Mouse (Mus musculus) embryonic facial prominence, embryonic 11.5 days (tissue): Measurements from ENCODE around the gene Slc9a8. TPM values are rescaled to one million over a fixed set of nuclear protein-coding genes. Genes with fewer than 3 reads are reported as not detected.

Source experiments
- ATAC-seq: fragments of 200-750 bp; cut with Nextera tagmentation; replicated peaks from 2 replicates; pipeline ENCODE4 v1.8.0; 2017; ENCODE audit warnings: low read depth; ENCODE audit not compliant: insufficient number of reproducible peaks, low FRiP score, low TSS enrichment
- DNase-seq: peaks from one replicate; pipeline ENCODE4 v3.0.0-alpha.2; 2015; ENCODE audit warnings: low spot score
- H3K27ac ChIP-seq: fragments of 300-500 bp; sonication (generic); replicated peaks from 2 replicates; pipeline ENCODE4 v1.5.1; 2014; ENCODE audit warnings: mild to moderate bottlenecking, low read depth, low read length, control low read depth
- H3K27me3 ChIP-seq: fragments of 300-500 bp; sonication (generic); 2 replicates; pipeline ENCODE4 v1.6.1; 2014; ENCODE audit warnings: mild to moderate bottlenecking, low read length, moderate library complexity, mixed read lengths; ENCODE audit not compliant: control insufficient read depth, insufficient read depth
- H3K36me3 ChIP-seq: fragments of 300-500 bp; sonication (generic); replicated peaks from 2 replicates; pipeline ENCODE4 v1.6.1; 2014; ENCODE audit warnings: low read depth, mild to moderate bottlenecking, low read length, moderate library complexity, mixed read lengths; ENCODE audit not compliant: control insufficient read depth, insufficient read depth
- H3K4me1 ChIP-seq: fragments of 300-500 bp; sonication (generic); 2 replicates; pipeline ENCODE4 v1.6.1; 2014; ENCODE audit warnings: low read length, mixed read lengths; ENCODE audit not compliant: control insufficient read depth, insufficient read depth
- H3K4me2 ChIP-seq: fragments of 300-500 bp; sonication (generic); 2 replicates; pipeline ENCODE4 v1.6.1; 2014; ENCODE audit warnings: low read depth, mild to moderate bottlenecking, control low read depth, low read length, moderate library complexity
- H3K4me3 ChIP-seq: fragments of 300-500 bp; sonication (generic); 2 replicates; pipeline ENCODE4 v1.5.1; 2014; ENCODE audit warnings: low read depth, low read length, control low read depth
- H3K9ac ChIP-seq: fragments of 300-500 bp; sonication (generic); replicated peaks from 2 replicates; pipeline ENCODE4 v1.6.1; 2014; ENCODE audit warnings: mild to moderate bottlenecking, control low read depth, low read length
- H3K9me3 ChIP-seq: fragments of 300-500 bp; sonication (generic); replicated peaks from 2 replicates; pipeline ENCODE4 v1.6.1; 2016; ENCODE audit warnings: mild to moderate bottlenecking, low read length, inconsistent platforms, mixed read lengths; ENCODE audit not compliant: control insufficient read depth
- WGBS: fragments of 180-500 bp; shearing (Covaris S2); extraction: QIAGEN DNeasy Blood & Tissue Kit; methylation state at CpG from one replicate; pipeline ENCODE4 v1.1.7; 2014; 5-methylcytosine and 5-hydroxymethylcytosine counted together
- polyA plus RNA-seq: library from polyadenylated mRNA; unstranded; fragments of >200 nt; fragmentation: Nextera tagmentation; extraction: Ambion mirVana; gene quantifications from 2 replicates; pipeline ENCODE4 v1.2.1, GENCODE M21; 2014

Slc9a8 gene
- polyA plus RNA-seq, 1 experiment from 2014 or later, result 13.5 TPM

DNA sequence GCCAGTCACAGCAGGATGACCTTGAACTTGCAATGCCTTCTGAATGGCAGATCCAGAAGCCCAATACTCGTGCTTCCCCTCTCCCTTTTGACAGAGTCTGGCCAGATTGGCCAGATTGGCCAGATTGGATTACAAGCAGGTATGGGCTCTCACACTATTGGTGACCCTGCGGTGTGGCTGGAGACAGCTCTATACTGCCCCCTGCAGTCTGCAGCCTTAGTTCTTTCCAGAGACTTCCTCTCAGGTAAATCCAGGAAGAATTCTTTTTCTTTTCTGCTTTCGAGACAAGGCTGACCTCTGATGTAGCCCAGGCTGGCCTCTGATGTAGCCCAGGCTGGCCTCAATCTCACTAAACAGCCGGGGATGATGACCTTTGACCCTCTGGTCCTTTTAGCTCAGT, 3.8 kb upstream of the Slc9a8 start:
- WGBS, result 41% methylated on average over 4 of the region's 4 CpGs
- ATAC-seq, result no peak
- no peaks in the 10 kb centered on the region for H3K27me3 ChIP-seq
- no peaks in the 10 kb centered on the region for H3K36me3 ChIP-seq
- H3K9ac ChIP-seq, result no peak overlapping the region
- no peaks in the 10 kb centered on the region for H3K9me3 ChIP-seq
- H3K4me3 ChIP-seq, result no peak overlapping the region
- no peaks in the 10 kb centered on the region; the same call in 1 of the 2 replicates for H3K4me1 ChIP-seq
- DNase-seq, result peak; percentile 76
- H3K4me2 ChIP-seq, result no peak overlapping the region
- no peak overlapping the region for H3K27ac ChIP-seq

DNA sequence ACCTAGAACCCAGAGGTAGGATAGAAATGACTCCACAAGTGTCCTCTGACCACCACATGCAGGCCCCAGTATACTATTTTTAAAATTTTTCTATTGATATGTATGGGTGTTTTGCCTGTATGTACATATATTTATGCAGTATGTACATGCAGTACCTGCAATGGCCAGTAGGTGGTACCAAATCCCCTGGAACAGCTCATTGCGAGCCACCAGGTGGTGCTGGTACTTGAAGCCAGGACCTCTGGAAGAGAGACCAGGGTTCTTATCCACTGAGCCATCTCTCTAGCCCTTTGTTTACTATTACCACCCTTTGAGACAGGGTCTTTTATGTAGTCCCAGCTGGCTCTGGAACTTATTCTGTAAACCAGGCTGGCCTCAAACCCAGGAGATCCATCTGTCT, 2.3 kb upstream of the Slc9a8 start:
- ATAC-seq (no peak), DNase-seq (peak; percentile 84)
- H3K4me1 ChIP-seq, result no peaks in the 10 kb centered on the region; the same call in 1 of the 2 replicates
- H3K27me3 ChIP-seq, result no peaks in the 10 kb centered on the region
- 45% methylated on average over 1 of the region's 1 CpGs for WGBS
- H3K36me3 ChIP-seq, result no peaks in the 10 kb centered on the region
- no peak overlapping the region for H3K9ac ChIP-seq
- H3K4me3 ChIP-seq, result no peak overlapping the region
- H3K4me2 ChIP-seq, result no peak overlapping the region
- H3K27ac ChIP-seq, result no peak overlapping the region
- H3K9me3 ChIP-seq, result no peaks in the 10 kb centered on the region

- Histone ChIP-seq H3K27ac (peak overlapping the region; percentile 94), H3K36me3 (no peaks in the 10 kb centered on the region; the same call in 1 of the 2 replicates), H3K9ac (peak overlapping the region; percentile 98), H3K4me1 (no peaks in the 10 kb centered on the region; the same call in 1 of the 2 replicates), H3K9me3 (no peaks in the 10 kb centered on the region), H3K4me2 (peak overlapping the region; percentile 51), H3K4me3 (peak overlapping the region; percentile 82), H3K27me3 (no peaks in the 10 kb centered on the region)
- no peak for ATAC-seq
- DNase-seq, result no peak
- WGBS, result 25% methylated on average over 10 of the region's 10 CpGs
Measured at GRCm38 (mm10) chr2:167420811-167421241, 686 bp upstream of the Slc9a8 start.

GRCm38 (mm10) chr2:167422150-167422470, 598 bp downstream of the Slc9a8 start:
- Histone ChIP-seq H3K4me2 (peak overlapping the region; percentile 67), H3K36me3 (no peaks in the 10 kb centered on the region; the same call in 1 of the 2 replicates), H3K9ac (peak overlapping the region; percentile 98), H3K9me3 (no peaks in the 10 kb centered on the region), H3K4me3 (peak overlapping the region; percentile 82), H3K27ac (peak overlapping the region; percentile 94), H3K27me3 (no peaks in the 10 kb centered on the region), H3K4me1 (no peaks in the 10 kb centered on the region; the same call in 1 of the 2 replicates)
- DNase-seq (no peak), ATAC-seq (0 out of 2 replicates have a peak, but pooled peaks have one; percentile 5)
- WGBS, result 4% methylated on average over 11 of the region's 11 CpGs

DNA sequence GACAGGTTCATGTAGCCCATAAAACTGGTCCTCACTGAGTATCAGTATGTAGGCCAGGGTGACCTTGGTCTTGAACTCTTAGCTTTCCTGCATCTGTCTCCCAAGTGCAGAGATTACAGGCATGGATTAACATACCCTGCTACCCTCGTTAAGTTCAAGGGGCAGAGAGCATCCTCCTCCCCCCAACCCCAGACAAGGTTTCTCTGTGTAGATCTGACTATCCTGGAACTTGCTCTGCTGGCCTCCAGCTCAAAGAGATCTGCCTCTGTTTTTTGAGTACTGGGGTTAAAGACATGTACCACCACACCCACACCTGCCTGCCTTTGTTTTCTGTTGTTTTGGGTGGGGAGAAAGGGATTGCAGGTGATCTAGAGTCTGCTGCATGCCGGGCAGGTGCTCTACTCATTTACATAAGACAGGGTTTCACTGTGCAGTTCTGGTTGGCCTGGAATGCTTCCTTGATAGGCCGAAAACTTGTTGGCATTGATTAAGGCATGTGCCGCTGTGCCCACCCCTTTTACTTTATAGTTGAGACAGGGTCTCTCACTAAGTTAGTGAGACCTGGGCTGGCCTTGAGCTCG, 1.6 kb downstream of the Slc9a8 start:
- ATAC-seq (no peak), DNase-seq (no peak)
- Histone ChIP-seq H3K27ac (no peak overlapping the region), H3K9ac (no peak overlapping the region; the same call in 1 of the 2 replicates), H3K9me3 (no peaks in the 10 kb centered on the region), H3K4me3 (no peak overlapping the region), H3K36me3 (no peaks in the 10 kb centered on the region; the same call in 1 of the 2 replicates), H3K4me2 (no peak overlapping the region; the same call in 1 of the 2 replicates), H3K4me1 (no peaks in the 10 kb centered on the region; the same call in 1 of the 2 replicates), H3K27me3 (no peaks in the 10 kb centered on the region)
- 88% methylated on average over 5 of the region's 5 CpGs for WGBS

DNA sequence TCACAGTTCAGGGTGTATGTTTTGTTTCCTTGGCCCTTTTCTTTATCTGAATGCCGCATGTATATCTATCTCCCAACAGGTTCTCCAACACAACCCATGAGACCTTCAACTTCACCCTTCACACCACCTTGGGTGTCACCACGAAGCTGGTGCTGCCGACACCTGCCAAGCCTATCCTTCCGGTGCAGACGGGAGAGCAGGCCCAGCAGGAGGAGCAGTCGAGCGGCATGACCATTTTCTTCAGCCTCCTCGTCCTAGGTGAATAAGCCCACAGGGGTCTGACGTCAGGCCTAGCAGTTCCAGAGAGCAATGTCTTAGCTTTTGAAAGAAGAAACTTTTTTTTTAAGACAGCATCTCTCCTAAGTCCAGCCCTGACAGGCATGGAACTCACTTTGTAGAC, 2.5 kb downstream of the Slc9a8 start:
- Histone ChIP-seq H3K36me3 (no peaks in the 10 kb centered on the region; the same call in 1 of the 2 replicates), H3K9ac (no peak overlapping the region), H3K27ac (no peak overlapping the region), H3K9me3 (no peaks in the 10 kb centered on the region), H3K4me2 (no peak overlapping the region), H3K4me3 (no peak overlapping the region), H3K27me3 (no peaks in the 10 kb centered on the region), H3K4me1 (no peaks in the 10 kb centered on the region; the same call in 1 of the 2 replicates)
- ATAC-seq (no peak), DNase-seq (no peak)
- 82% methylated on average over 9 of the region's 9 CpGs for WGBS

DNA sequence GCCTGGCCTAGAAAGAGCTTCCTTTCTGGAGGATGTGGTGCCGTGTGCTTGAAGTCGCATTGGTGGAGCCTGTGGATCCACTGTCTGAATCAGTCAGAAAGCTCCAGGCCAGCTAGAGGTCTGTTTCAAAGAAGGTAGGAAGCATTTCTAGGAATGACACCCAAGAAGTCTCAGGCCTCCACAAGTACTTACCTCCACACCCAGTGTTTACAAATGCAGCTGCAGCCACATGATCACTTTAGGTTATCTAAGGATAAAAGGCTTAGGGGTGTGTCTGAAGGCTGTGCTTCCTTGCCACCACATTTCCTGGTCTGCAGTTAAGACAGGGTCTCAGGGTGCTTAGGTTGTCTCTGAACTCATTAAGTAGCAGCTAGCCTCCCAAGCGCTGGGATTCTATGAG, 3.0 kb downstream of the Slc9a8 start:
- no peak overlapping the region for H3K4me2 ChIP-seq
- ATAC-seq (no peak), DNase-seq (no peak)
- no peak overlapping the region for H3K27ac ChIP-seq
- 95% methylated on average over 3 of the region's 3 CpGs for WGBS
- no peak overlapping the region for H3K9ac ChIP-seq
- H3K4me3 ChIP-seq, result no peak overlapping the region
- no peaks in the 10 kb centered on the region for H3K9me3 ChIP-seq
- no peaks in the 10 kb centered on the region for H3K27me3 ChIP-seq
- no peaks in the 10 kb centered on the region; the same call in 1 of the 2 replicates for H3K36me3 ChIP-seq
- no peaks in the 10 kb centered on the region; the same call in 1 of the 2 replicates for H3K4me1 ChIP-seq

DNA sequence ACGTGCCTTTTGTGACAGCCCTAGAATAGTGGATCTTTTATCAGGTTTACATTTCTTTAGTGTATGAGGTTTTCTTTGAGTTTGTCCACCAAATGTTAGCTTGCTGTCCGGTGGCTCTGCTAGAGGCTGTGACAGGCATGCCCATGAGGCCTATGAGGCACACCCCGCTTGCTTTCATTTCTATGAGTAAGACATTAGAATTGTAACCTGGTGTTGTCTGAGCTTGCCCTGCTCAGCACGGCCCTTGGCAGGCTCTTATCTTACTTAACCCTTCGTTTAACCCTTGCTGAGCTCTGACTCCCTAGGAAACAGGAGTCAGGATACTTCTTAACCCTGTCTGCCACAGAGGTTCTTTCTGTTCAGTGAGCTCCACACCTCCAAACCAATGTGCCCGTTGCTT, 3.9 kb downstream of the Slc9a8 start:
- Histone ChIP-seq H3K27me3 (no peaks in the 10 kb centered on the region), H3K4me1 (no peaks in the 10 kb centered on the region; the same call in 1 of the 2 replicates), H3K36me3 (no peaks in the 10 kb centered on the region; the same call in 1 of the 2 replicates), H3K4me2 (no peak overlapping the region), H3K27ac (no peak overlapping the region), H3K4me3 (no peak overlapping the region), H3K9ac (no peak overlapping the region), H3K9me3 (no peaks in the 10 kb centered on the region)
- ATAC-seq, result no peak
- 84% methylated on average over 6 of the region's 6 CpGs for WGBS
- DNase-seq, result no peak
